Mouse (Mus musculus): ENCODE data around the gene Rps23. TPM values are rescaled to one million over a fixed set of nuclear protein-coding genes. Genes with fewer than 3 reads are reported as not detected.
A peak's percentile ranks its signal among the peaks of the same experiment; 100 is the strongest.
"Not testable (repeated sequence)": the region's sequence is repeated elsewhere in the genome, so short reads cannot be mapped to it uniquely, and the experiment has no call there.

Gene Rps23
- 100 to 1,000 TPM; 294 to 301 TPM for total RNA-seq (2021)

GRCm38 (mm10) chr13:90922751-90923612 is at the start of gene Rps23:
Gene Rps23, plus strand, starts transcription at chr13:90922958.
- peak; percentile 91 for DNase-seq

DNA sequence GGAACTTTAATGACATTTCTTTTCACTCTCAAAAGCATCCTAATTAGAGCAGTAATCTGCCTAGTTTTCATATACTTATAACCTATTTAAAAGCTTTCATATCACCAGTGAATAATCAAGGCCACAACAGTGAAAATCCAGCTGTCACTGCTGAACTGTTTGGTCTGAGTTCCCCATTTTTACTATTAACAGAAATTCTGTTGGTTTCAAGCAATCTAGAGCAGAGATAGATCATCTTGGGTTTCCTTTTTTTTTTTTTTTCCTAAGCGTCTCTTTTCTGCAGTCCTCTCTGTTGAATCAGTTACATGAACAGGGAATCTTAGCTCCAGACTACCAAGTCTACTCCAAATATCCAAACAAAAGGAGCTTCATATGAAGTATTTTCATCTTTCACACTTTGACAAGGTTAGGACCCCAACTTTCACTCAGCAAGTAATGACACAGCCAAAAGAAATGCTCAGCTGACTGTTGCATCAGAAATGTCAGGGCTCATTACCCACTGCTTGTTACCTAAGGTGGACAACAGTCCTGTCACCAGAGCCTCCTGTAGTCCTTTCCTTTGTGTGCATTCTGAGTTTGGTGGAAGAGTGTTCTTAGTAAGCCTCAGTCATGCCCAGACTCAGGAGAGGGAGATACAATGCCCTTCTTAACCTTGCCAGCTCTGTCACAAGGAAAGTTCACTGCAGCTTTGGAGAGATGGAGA is 40.9 kb upstream of the Rps23 start:
- DNase-seq = no peak

GRCm38 (mm10) chr13:90885856-90886532 is 36.8 kb upstream of the Rps23 start:
- DNase-seq = peak; percentile 56

GRCm38 (mm10) chr13:90886568-90886983 is 36.2 kb upstream of the Rps23 start:
- DNase-seq = peak; percentile 86

DNA sequence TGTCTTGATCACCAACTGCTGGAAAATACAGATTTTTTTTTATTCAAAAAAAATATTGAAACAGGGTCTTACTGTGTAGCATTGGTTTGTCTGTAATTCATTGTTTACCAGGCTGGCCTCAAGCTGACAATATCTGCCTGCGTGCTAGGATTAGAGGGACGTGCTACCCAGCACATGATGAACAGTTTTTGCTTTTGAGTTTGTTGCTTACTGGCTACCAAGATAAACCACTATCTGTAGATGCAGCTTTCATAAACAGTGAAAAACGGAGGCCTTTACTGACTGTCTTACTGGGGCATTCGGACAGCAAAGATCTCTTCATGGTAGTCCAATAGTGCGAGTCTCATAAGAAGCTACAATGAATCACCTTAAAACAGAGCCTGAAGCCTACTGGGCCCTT is 32.6 kb upstream of the Rps23 start:
- DNase-seq = no peak

GRCm38 (mm10) chr13:90894819-90895218 is 27.9 kb upstream of the Rps23 start:
- DNase-seq = no peak

DNA sequence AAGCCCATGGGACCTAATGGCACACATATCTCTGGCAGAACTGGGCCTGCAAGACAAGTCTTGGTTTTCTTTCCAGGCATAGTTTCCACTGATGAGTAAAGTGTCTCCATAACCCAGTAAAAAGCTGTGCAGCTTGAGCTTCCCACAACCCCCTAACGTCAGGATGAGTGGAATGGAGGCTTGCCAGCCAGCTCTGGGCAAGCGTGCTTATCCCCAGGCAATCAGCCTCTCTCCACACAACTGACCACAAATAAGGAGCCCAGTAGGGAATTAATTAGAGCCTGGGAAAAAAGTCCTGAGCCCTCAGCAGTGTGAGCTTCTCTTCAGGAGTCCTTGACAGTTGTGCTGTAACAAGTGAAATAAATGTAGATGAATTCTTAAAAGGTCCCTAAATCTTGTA is 26.7 kb upstream of the Rps23 start:
- DNase-seq = no peak

GRCm38 (mm10) chr13:90896821-90897220 is 25.9 kb upstream of the Rps23 start:
- no peak for DNase-seq

DNA sequence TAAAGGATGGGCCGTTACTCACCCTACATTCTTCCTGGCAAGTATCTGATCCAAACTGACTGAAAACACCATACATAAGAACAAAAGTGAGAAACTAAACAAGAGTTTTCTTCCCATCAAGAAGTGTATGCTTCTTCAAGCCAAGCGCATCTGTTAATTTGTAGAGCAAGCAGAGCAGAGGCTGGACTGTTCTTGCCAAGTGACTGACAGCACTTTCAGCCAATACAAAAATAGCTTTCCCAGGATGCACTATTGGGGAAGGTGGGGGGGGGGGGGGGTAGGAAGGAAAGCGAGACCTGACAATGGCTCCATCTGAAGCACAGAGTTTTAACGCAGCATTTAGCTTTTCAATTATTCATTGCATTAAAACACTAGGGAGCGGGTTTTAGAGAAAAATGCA is 17.6 kb upstream of the Rps23 start, which contains the start of gene Atp6ap1l:
Atp6ap1l (minus strand) TSS at position 180 of the 400 bp plus-strand sequence.
- no peak for DNase-seq

DNA sequence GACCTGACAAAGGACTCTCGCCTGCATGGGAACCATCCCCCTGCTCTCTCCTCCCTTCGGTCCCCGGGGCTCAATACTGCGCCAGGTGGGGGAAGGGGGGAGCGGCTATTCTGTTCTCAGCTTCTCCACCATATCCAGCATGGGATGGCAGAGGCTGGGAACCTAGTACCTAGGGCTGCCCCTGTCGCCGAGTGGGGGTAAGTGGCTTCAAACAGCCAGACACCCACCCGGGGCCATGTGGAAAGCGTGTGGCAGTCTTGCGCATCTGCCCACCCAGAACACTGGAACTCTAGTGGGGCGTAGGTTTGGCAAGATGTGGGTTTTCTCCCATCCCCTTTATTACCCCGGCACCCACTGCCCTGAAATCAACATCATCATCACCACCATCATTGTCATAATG is 15.4 kb upstream of the Rps23 start:
- DNase-seq = no peak

DNA sequence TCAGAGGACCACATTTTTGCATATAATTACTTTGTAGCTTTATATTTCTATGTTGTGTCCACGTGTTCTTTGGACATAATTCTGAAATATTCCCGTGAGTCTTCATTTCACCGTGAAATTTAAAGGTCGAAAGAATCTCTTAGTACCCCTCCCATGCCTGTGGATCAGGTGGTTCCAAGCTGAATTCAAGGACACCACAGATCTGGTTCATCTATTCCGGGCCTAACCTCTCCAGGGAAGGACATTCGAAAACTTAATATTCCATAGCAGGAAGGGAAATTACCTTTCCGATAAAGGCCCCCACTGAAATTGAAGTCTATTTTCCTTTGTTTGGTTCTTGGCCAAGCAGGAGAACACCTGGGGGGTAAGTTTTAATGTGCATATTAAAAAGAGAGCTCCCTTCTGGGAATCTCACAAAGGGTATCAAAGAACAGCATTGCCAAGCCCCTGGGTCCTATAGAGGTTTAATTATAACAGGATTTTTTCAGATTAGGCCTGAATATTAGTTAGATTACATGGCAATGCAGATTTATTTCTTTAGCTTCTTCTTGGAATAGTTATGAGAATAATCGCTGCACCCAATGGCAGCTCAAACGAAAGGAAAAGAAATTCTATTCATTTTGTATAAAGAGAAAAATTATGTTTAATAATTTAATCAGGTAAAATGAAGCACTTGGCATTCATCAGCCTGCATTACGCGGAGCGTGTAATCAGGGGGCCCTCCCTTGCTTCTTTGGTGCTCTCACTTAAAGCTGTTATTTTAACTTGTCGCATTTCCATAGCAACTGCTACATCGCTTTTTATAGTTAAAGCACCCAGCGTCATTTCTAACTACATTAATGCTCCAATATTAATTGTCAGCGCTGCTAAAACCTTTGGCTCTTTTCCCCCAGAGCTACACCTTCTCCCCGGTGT is 9.7 kb upstream of the Rps23 start:
- no peak for DNase-seq

GRCm38 (mm10) chr13:90913675-90914192 is 9.0 kb upstream of the Rps23 start:
- DNase-seq = no peak

- no peak for DNase-seq
Measured at GRCm38 (mm10) chr13:90914721-90915120, 8.0 kb upstream of the Rps23 start.

DNA sequence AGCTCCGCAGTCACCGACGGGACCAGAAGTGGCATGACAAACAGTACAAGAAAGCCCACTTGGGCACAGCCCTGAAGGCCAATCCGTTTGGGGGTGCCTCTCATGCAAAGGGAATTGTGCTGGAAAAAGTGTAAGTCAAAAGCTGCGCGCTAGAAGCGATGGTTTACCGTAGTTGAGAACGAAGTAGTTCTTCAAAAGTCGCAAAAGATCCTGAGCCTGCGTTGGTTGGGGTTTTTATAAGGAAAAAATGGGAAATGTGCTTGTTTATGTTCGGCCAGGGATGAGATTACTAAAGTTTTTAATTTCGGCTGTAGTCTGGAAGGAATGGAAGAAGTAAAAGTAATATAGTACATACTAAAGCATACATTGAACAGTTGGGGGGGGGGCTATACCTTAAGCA is 859 bp downstream of the Rps23 start:
- DNase-seq = not testable (repeated sequence)

GRCm38 (mm10) chr13:90924072-90924471 is 1.3 kb downstream of the Rps23 start:
- no peak for DNase-seq

GRCm38 (mm10) chr13:90925191-90925590 is 2.4 kb downstream of the Rps23 start:
- DNase-seq = no peak

DNA sequence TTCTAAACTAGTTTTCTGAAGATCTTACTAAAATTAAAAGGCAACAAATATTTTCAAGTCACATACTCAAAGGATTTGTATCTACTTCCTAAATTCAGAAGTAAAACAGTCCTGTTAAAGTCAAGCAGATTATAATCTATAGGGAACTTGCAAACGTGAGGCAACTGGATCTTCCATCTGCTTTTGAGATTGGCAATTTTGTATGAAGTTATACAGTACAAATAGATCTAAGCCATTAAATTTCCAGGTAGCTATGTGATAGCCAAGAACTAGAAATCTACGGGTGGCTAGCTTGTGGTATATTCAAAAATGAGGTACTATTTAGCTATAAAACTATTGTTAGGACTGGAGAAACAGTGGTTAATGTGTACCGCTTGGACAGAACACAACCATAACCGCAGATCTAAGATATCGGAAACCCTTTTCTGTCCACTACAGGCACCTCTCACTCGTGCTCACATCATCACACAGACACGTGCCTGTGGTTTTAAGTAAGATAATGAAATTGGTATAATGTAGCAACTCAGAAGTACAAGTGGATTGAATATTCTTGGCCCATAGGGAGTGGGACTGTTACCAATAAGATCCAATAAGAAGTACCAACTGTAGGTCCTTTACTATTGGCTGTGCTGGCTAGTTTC is 3.5 kb downstream of the Rps23 start:
- DNase-seq = no peak

DNA sequence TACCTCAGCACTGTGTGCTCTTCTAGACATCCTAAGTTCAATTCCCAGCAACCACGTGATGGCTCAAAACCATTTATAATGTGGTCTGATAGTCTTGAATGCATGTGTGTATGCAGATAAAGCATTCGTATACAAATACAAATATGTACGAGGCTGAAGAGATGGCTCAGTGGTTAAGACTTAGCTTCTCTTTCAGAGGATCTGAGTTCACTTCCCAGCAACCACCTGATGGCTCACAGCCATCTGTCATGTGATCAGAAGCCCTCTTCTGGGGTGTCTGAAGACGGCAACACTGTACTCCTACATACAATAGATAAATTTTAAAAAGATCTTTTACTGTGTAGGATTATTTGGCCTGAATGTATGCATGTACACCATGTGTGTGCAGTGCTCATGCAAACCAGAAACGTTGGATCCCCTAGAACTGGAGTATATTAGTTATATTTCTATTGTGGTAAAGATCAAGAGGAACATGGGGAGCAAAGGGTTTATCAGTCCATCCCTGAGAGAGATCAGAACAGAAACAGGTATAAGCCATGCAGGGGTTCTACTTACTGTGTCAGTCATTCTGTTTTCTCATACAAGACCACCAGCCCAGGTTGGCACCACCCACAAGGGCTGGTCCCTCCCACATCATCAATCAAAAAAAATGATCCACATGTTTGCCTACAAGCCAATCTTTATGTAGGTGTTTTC is 4.3 kb downstream of the Rps23 start:
- no peak for DNase-seq

GRCm38 (mm10) chr13:90928266-90928665 is 5.5 kb downstream of the Rps23 start:
- not testable (repeated sequence) for DNase-seq

GRCm38 (mm10) chr13:90929847-90930246 is 7.1 kb downstream of the Rps23 start:
- peak; percentile 81 for DNase-seq

- no peak for DNase-seq
Measured at GRCm38 (mm10) chr13:90933256-90933655, 10.5 kb downstream of the Rps23 start.
